Mouse (Mus musculus): ENCODE measurements at regions not wholly inside any gene's neighbourhood (a gene's known extent, or its start where the extent isn't known, plus 50 kb on each side); places are given as distances from the start of the nearest gene placed in this dataset.

- H3K36me3 ChIP-seq (ENCODE audit: control insufficient read depth, insufficient read depth, low read length) = no peaks in the 10 kb centered on the region
- H3K27ac ChIP-seq (ENCODE audit: low read depth, low read length) = no peak overlapping the region
- H3K9me3 ChIP-seq (ENCODE audit: control insufficient read depth, low read length) = no peaks in the 10 kb centered on the region
- no peak overlapping the region for H3K4me3 ChIP-seq (ENCODE audit: low read depth, low read length)
- ATAC-seq (ENCODE audit: insufficient read depth, low FRiP score, low TSS enrichment) (no peak), DNase-seq (ENCODE audit: low spot score) (no peak)
- no peak overlapping the region for H3K4me2 ChIP-seq (ENCODE audit: low read depth)
- no peaks in the 10 kb centered on the region for H3K4me1 ChIP-seq (ENCODE audit: control insufficient read depth, insufficient read depth, low read length)
- H3K27me3 ChIP-seq (ENCODE audit: control insufficient read depth, insufficient read depth, low read length) = no peaks in the 10 kb centered on the region
- WGBS = 70% methylated on average over 9 of the region's 9 CpGs
- no peak overlapping the region for H3K9ac ChIP-seq (ENCODE audit: low read length)
Measured at GRCm38 (mm10) chr4:94073178-94073870, 483.0 kb upstream of the Gm10306 start.

- Histone ChIP-seq H3K27ac (ENCODE audit: low read depth, low read length) (no peak overlapping the region), H3K27me3 (ENCODE audit: control insufficient read depth, insufficient read depth, low read length) (no peaks in the 10 kb centered on the region), H3K9me3 (ENCODE audit: control insufficient read depth, low read length) (no peaks in the 10 kb centered on the region), H3K4me3 (ENCODE audit: low read depth, low read length) (no peak overlapping the region), H3K36me3 (ENCODE audit: control insufficient read depth, insufficient read depth, low read length) (no peaks in the 10 kb centered on the region), H3K4me1 (ENCODE audit: control insufficient read depth, insufficient read depth, low read length) (no peaks in the 10 kb centered on the region), H3K9ac (ENCODE audit: low read length) (no peak overlapping the region), H3K4me2 (ENCODE audit: low read depth) (no peak overlapping the region)
- DNase-seq (ENCODE audit: low spot score) (no peak), ATAC-seq (ENCODE audit: insufficient read depth, low FRiP score, low TSS enrichment) (no peak)
- WGBS = 81% methylated on average over 3 of the region's 3 CpGs
Measured at GRCm38 (mm10) chr4:94082839-94083238, 473.5 kb upstream of the Gm10306 start.

GRCm38 (mm10) chr4:94094379-94094778, 462.0 kb upstream of the Gm10306 start:
- no peaks in the 10 kb centered on the region for H3K36me3 ChIP-seq (ENCODE audit: control insufficient read depth, insufficient read depth, low read length)
- no peak overlapping the region for H3K4me3 ChIP-seq (ENCODE audit: low read depth, low read length)
- H3K4me2 ChIP-seq (ENCODE audit: low read depth) = no peak overlapping the region
- H3K27me3 ChIP-seq (ENCODE audit: control insufficient read depth, insufficient read depth, low read length) = no peaks in the 10 kb centered on the region
- H3K27ac ChIP-seq (ENCODE audit: low read depth, low read length) = no peak overlapping the region
- no peaks in the 10 kb centered on the region for H3K9me3 ChIP-seq (ENCODE audit: control insufficient read depth, low read length)
- 85% methylated on average over 5 of the region's 5 CpGs for WGBS
- ATAC-seq (ENCODE audit: insufficient read depth, low FRiP score, low TSS enrichment) (no peak), DNase-seq (ENCODE audit: low spot score) (no peak)
- no peak overlapping the region for H3K9ac ChIP-seq (ENCODE audit: low read length)
- no peaks in the 10 kb centered on the region for H3K4me1 ChIP-seq (ENCODE audit: control insufficient read depth, insufficient read depth, low read length)

- ATAC-seq (ENCODE audit: insufficient read depth, low FRiP score, low TSS enrichment) (no peak), DNase-seq (ENCODE audit: low spot score) (no peak)
- Histone ChIP-seq H3K36me3 (ENCODE audit: control insufficient read depth, insufficient read depth, low read length) (no peaks in the 10 kb centered on the region), H3K4me1 (ENCODE audit: control insufficient read depth, insufficient read depth, low read length) (no peaks in the 10 kb centered on the region), H3K9me3 (ENCODE audit: control insufficient read depth, low read length) (no peaks in the 10 kb centered on the region), H3K4me2 (ENCODE audit: low read depth) (no peak overlapping the region), H3K27me3 (ENCODE audit: control insufficient read depth, insufficient read depth, low read length) (no peaks in the 10 kb centered on the region), H3K4me3 (ENCODE audit: low read depth, low read length) (no peak overlapping the region), H3K27ac (ENCODE audit: low read depth, low read length) (no peak overlapping the region), H3K9ac (ENCODE audit: low read length) (no peak overlapping the region)
- WGBS = 81% methylated on average over 4 of the region's 4 CpGs
Measured at GRCm38 (mm10) chr4:94106941-94107340, 449.4 kb upstream of the Gm10306 start.

- no peaks in the 10 kb centered on the region for H3K36me3 ChIP-seq (ENCODE audit: control insufficient read depth, insufficient read depth, low read length)
- no peak overlapping the region for H3K27ac ChIP-seq (ENCODE audit: low read depth, low read length)
- no peaks in the 10 kb centered on the region for H3K27me3 ChIP-seq (ENCODE audit: control insufficient read depth, insufficient read depth, low read length)
- DNase-seq (ENCODE audit: low spot score) (no peak), ATAC-seq (ENCODE audit: insufficient read depth, low FRiP score, low TSS enrichment) (no peak)
- H3K4me1 ChIP-seq (ENCODE audit: control insufficient read depth, insufficient read depth, low read length) = no peaks in the 10 kb centered on the region
- H3K4me2 ChIP-seq (ENCODE audit: low read depth) = no peak overlapping the region
- no peak overlapping the region for H3K4me3 ChIP-seq (ENCODE audit: low read depth, low read length)
- H3K9ac ChIP-seq (ENCODE audit: low read length) = no peak overlapping the region
- WGBS = 77% methylated on average over 3 of the region's 3 CpGs
- no peaks in the 10 kb centered on the region for H3K9me3 ChIP-seq (ENCODE audit: control insufficient read depth, low read length)
Measured at GRCm38 (mm10) chr4:94116881-94117280, 439.5 kb upstream of the Gm10306 start.

- Histone ChIP-seq H3K4me1 (ENCODE audit: control insufficient read depth, insufficient read depth, low read length) (no peaks in the 10 kb centered on the region), H3K4me3 (ENCODE audit: low read depth, low read length) (no peak overlapping the region), H3K36me3 (ENCODE audit: control insufficient read depth, insufficient read depth, low read length) (no peaks in the 10 kb centered on the region), H3K27ac (ENCODE audit: low read depth, low read length) (no peak overlapping the region), H3K4me2 (ENCODE audit: low read depth) (no peak overlapping the region), H3K27me3 (ENCODE audit: control insufficient read depth, insufficient read depth, low read length) (no peaks in the 10 kb centered on the region), H3K9me3 (ENCODE audit: control insufficient read depth, low read length) (no peaks in the 10 kb centered on the region), H3K9ac (ENCODE audit: low read length) (no peak overlapping the region)
- DNase-seq (ENCODE audit: low spot score) = peak; percentile 14
- WGBS = 82% methylated on average over 14 of the region's 14 CpGs
- no peak for ATAC-seq (ENCODE audit: insufficient read depth, low FRiP score, low TSS enrichment)
Measured at GRCm38 (mm10) chr4:94124177-94124576, 432.2 kb upstream of the Gm10306 start.

GRCm38 (mm10) chr4:94137921-94138320, 418.4 kb upstream of the Gm10306 start:
- no peak overlapping the region for H3K9ac ChIP-seq (ENCODE audit: low read length)
- H3K4me2 ChIP-seq (ENCODE audit: low read depth) = no peak overlapping the region
- DNase-seq (ENCODE audit: low spot score) (no peak), ATAC-seq (ENCODE audit: insufficient read depth, low FRiP score, low TSS enrichment) (no peak)
- H3K4me1 ChIP-seq (ENCODE audit: control insufficient read depth, insufficient read depth, low read length) = no peaks in the 10 kb centered on the region
- H3K4me3 ChIP-seq (ENCODE audit: low read depth, low read length) = no peak overlapping the region
- H3K27me3 ChIP-seq (ENCODE audit: control insufficient read depth, insufficient read depth, low read length) = no peaks in the 10 kb centered on the region
- H3K27ac ChIP-seq (ENCODE audit: low read depth, low read length) = no peak overlapping the region
- no peaks in the 10 kb centered on the region for H3K36me3 ChIP-seq (ENCODE audit: control insufficient read depth, insufficient read depth, low read length)
- 80% methylated on average over 2 of the region's 2 CpGs for WGBS
- H3K9me3 ChIP-seq (ENCODE audit: control insufficient read depth, low read length) = no peaks in the 10 kb centered on the region

- H3K4me2 ChIP-seq (ENCODE audit: low read depth) = no peak overlapping the region
Measured at GRCm38 (mm10) chr4:94144901-94145801, 411.2 kb upstream of the Gm10306 start.

More at GRCm38 (mm10) chr4:94144901-94145801, 411.2 kb upstream of the Gm10306 start:
- 65% methylated on average over 7 of the region's 7 CpGs for WGBS
- Histone ChIP-seq H3K9me3 (ENCODE audit: control insufficient read depth, low read length) (no peaks in the 10 kb centered on the region), H3K9ac (ENCODE audit: low read length) (no peak overlapping the region), H3K27me3 (ENCODE audit: control insufficient read depth, insufficient read depth, low read length) (no peaks in the 10 kb centered on the region), H3K36me3 (ENCODE audit: control insufficient read depth, insufficient read depth, low read length) (no peaks in the 10 kb centered on the region), H3K27ac (ENCODE audit: low read depth, low read length) (no peak overlapping the region), H3K4me1 (ENCODE audit: control insufficient read depth, insufficient read depth, low read length) (no peaks in the 10 kb centered on the region), H3K4me3 (ENCODE audit: low read depth, low read length) (no peak overlapping the region)
- no peak for DNase-seq (ENCODE audit: low spot score)
- no peak for ATAC-seq (ENCODE audit: insufficient read depth, low FRiP score, low TSS enrichment)
